Mouse (Mus musculus): Measurements from ENCODE around the gene Gjb3. TPM values are rescaled to one million over a fixed set of nuclear protein-coding genes. Genes with fewer than 3 reads are reported as not detected.

The Gjb3 gene
- polyA plus RNA-seq, 1 experiment from 2014 or later, result 20.8 TPM

GRCm38 (mm10) chr4:127363331-127363730 lies 32.7 kb upstream of the Gjb3 start:
- peaks cover 12% of the 10 kb centered on the region; the same call in 1 of the 2 replicates for H3K4me1 ChIP-seq
- no peak for ATAC-seq (ENCODE audit: insufficient number of reproducible peaks, low FRiP score, low TSS enrichment, low read depth)
- 63% methylated on average over 4 of the region's 4 CpGs for WGBS
- H3K27ac ChIP-seq, result no peak overlapping the region
- no peak overlapping the region for H3K9ac ChIP-seq
- H3K9me3 ChIP-seq, result no peaks in the 10 kb centered on the region
- 0 out of 2 replicates have a peak, but pooled peaks cover 6% of the 10 kb centered on the region for H3K27me3 ChIP-seq
- no peaks in the 10 kb centered on the region for H3K36me3 ChIP-seq
- no peak overlapping the region for H3K4me2 ChIP-seq
- H3K4me3 ChIP-seq, result no peak overlapping the region

GRCm38 (mm10) chr4:127362520-127362919 lies 31.9 kb upstream of the Gjb3 start:
- Histone ChIP-seq H3K27ac (no peak overlapping the region), H3K4me2 (no peak overlapping the region), H3K4me1 (peaks cover 18% of the 10 kb centered on the region), H3K36me3 (no peaks in the 10 kb centered on the region), H3K9ac (no peak overlapping the region), H3K27me3 (0 out of 2 replicates have a peak, but pooled peaks cover 6% of the 10 kb centered on the region), H3K4me3 (no peak overlapping the region), H3K9me3 (no peaks in the 10 kb centered on the region)
- ATAC-seq (ENCODE audit: insufficient number of reproducible peaks, low FRiP score, low TSS enrichment, low read depth), result no peak
- WGBS, result 84% methylated on average over 3 of the region's 3 CpGs

- peaks cover 22% of the 10 kb centered on the region for H3K4me1 ChIP-seq
- no peak within 1 kb of the TSS for H3K4me2 ChIP-seq
- 0 out of 2 replicates have a peak, but pooled peaks cover 6% of the 10 kb centered on the region for H3K27me3 ChIP-seq
- H3K9ac ChIP-seq, result no peak within 1 kb of the TSS
- H3K9me3 ChIP-seq, result no peaks in the 10 kb centered on the region
- ATAC-seq (ENCODE audit: insufficient number of reproducible peaks, low FRiP score, low TSS enrichment, low read depth), result no peak
- no peak within 1 kb of the TSS for H3K4me3 ChIP-seq
- no peaks in the 10 kb centered on the region for H3K36me3 ChIP-seq
- 17% methylated on average over 5 of the region's 5 CpGs for WGBS
- H3K27ac ChIP-seq, result no peak within 1 kb of the TSS
Measured at GRCm38 (mm10) chr4:127358018-127358417, 27.4 kb upstream of the Gjb3 start, which contains the start of gene Gjb5. TSS of gene Gjb5 (minus strand) at chr4:127358181.

GRCm38 (mm10) chr4:127354506-127355485 lies 24.2 kb upstream of the Gjb3 start:
- Histone ChIP-seq H3K36me3 (no peaks in the 10 kb centered on the region), H3K27ac (no peak overlapping the region), H3K9me3 (no peaks in the 10 kb centered on the region), H3K27me3 (0 out of 2 replicates have a peak, but pooled peaks cover 6% of the 10 kb centered on the region), H3K4me1 (peaks cover 24% of the 10 kb centered on the region), H3K9ac (no peak overlapping the region), H3K4me3 (no peak overlapping the region), H3K4me2 (no peak overlapping the region)
- no peak for ATAC-seq (ENCODE audit: insufficient number of reproducible peaks, low FRiP score, low TSS enrichment, low read depth)
- WGBS, result 47% methylated on average over 15 of the region's 15 CpGs

GRCm38 (mm10) chr4:127353951-127354438 lies 23.4 kb upstream of the Gjb3 start, which contains the start of gene Gjb4:
TSS of gene Gjb4 (minus strand) at chr4:127354081.
- Histone ChIP-seq H3K4me1 (peaks cover 21% of the 10 kb centered on the region), H3K27me3 (no peaks in the 10 kb centered on the region), H3K9ac (no peak within 1 kb of the TSS), H3K9me3 (no peaks in the 10 kb centered on the region), H3K27ac (no peak within 1 kb of the TSS), H3K4me3 (no peak within 1 kb of the TSS), H3K4me2 (no peak within 1 kb of the TSS), H3K36me3 (no peaks in the 10 kb centered on the region)
- 37% methylated on average over 8 of the region's 8 CpGs for WGBS
- no peak for ATAC-seq (ENCODE audit: insufficient number of reproducible peaks, low FRiP score, low TSS enrichment, low read depth)

GRCm38 (mm10) chr4:127352594-127352993 lies 21.9 kb upstream of the Gjb3 start:
- no peak for ATAC-seq (ENCODE audit: insufficient number of reproducible peaks, low FRiP score, low TSS enrichment, low read depth)
- no peaks in the 10 kb centered on the region for H3K27me3 ChIP-seq
- WGBS, result 27% methylated on average over 1 of the region's 1 CpGs

GRCm38 (mm10) chr4:127349560-127350300 lies 19.1 kb upstream of the Gjb3 start:
- no peak for ATAC-seq (ENCODE audit: insufficient number of reproducible peaks, low FRiP score, low TSS enrichment, low read depth)
- Histone ChIP-seq H3K4me1 (peaks cover 13% of the 10 kb centered on the region), H3K9ac (no peak overlapping the region), H3K9me3 (no peaks in the 10 kb centered on the region), H3K27ac (no peak overlapping the region), H3K4me2 (no peak overlapping the region), H3K4me3 (no peak overlapping the region), H3K27me3 (no peaks in the 10 kb centered on the region), H3K36me3 (no peaks in the 10 kb centered on the region)
- WGBS, result 49% methylated on average over 4 of the region's 4 CpGs

More at GRCm38 (mm10) chr4:127352594-127352993, 21.9 kb upstream of the Gjb3 start:
- Histone ChIP-seq H3K9me3 (no peaks in the 10 kb centered on the region), H3K4me3 (no peak overlapping the region), H3K4me1 (peaks cover 16% of the 10 kb centered on the region), H3K27ac (no peak overlapping the region), H3K9ac (no peak overlapping the region), H3K36me3 (no peaks in the 10 kb centered on the region), H3K4me2 (no peak overlapping the region)

GRCm38 (mm10) chr4:127345000-127345399 lies 14.4 kb upstream of the Gjb3 start:
- no peak overlapping the region for H3K4me2 ChIP-seq
- WGBS, result 80% methylated on average over 5 of the region's 5 CpGs
- ATAC-seq (ENCODE audit: insufficient number of reproducible peaks, low FRiP score, low TSS enrichment, low read depth), result no peak
- no peaks in the 10 kb centered on the region for H3K27me3 ChIP-seq
- no peak overlapping the region for H3K27ac ChIP-seq
- no peaks in the 10 kb centered on the region for H3K9me3 ChIP-seq
- H3K36me3 ChIP-seq, result no peaks in the 10 kb centered on the region
- no peak overlapping the region for H3K9ac ChIP-seq
- H3K4me3 ChIP-seq, result no peak overlapping the region
- no peaks in the 10 kb centered on the region for H3K4me1 ChIP-seq

GRCm38 (mm10) chr4:127341372-127341771 lies 10.7 kb upstream of the Gjb3 start:
- no peak for ATAC-seq (ENCODE audit: insufficient number of reproducible peaks, low FRiP score, low TSS enrichment, low read depth)
- WGBS, result 46% methylated on average over 6 of the region's 6 CpGs

GRCm38 (mm10) chr4:127337668-127338067 lies 7.0 kb upstream of the Gjb3 start:
- no peak for ATAC-seq (ENCODE audit: insufficient number of reproducible peaks, low FRiP score, low TSS enrichment, low read depth)
- no peak overlapping the region for H3K4me3 ChIP-seq
- H3K36me3 ChIP-seq, result no peaks in the 10 kb centered on the region
- peaks cover 11% of the 10 kb centered on the region for H3K27me3 ChIP-seq
- 74% methylated on average over 5 of the region's 5 CpGs for WGBS
- H3K9me3 ChIP-seq, result no peaks in the 10 kb centered on the region
- H3K4me1 ChIP-seq, result no peaks in the 10 kb centered on the region
- H3K4me2 ChIP-seq, result no peak overlapping the region
- no peak overlapping the region for H3K27ac ChIP-seq
- H3K9ac ChIP-seq, result no peak overlapping the region

More at GRCm38 (mm10) chr4:127341372-127341771, 10.7 kb upstream of the Gjb3 start:
- no peak overlapping the region for H3K4me3 ChIP-seq
- H3K27ac ChIP-seq, result no peak overlapping the region
- H3K9me3 ChIP-seq, result no peaks in the 10 kb centered on the region
- H3K36me3 ChIP-seq, result no peaks in the 10 kb centered on the region
- H3K4me2 ChIP-seq, result no peak overlapping the region
- no peaks in the 10 kb centered on the region for H3K27me3 ChIP-seq
- no peak overlapping the region for H3K9ac ChIP-seq
- no peaks in the 10 kb centered on the region for H3K4me1 ChIP-seq

- Histone ChIP-seq H3K4me1 (peaks cover 13% of the 10 kb centered on the region), H3K27ac (no peak overlapping the region), H3K36me3 (no peaks in the 10 kb centered on the region), H3K4me3 (no peak overlapping the region), H3K9me3 (no peaks in the 10 kb centered on the region), H3K27me3 (peaks cover 38% of the 10 kb centered on the region), H3K4me2 (no peak overlapping the region), H3K9ac (no peak overlapping the region)
- ATAC-seq (ENCODE audit: insufficient number of reproducible peaks, low FRiP score, low TSS enrichment, low read depth), result no peak
- 31% methylated on average over 5 of the region's 5 CpGs for WGBS
Measured at GRCm38 (mm10) chr4:127334870-127335504, 4.3 kb upstream of the Gjb3 start.
